Mouse (Mus musculus) forebrain, embryonic 10.5 days (tissue): Measurements from ENCODE around the gene AY074887. TPM values are rescaled to one million over a fixed set of nuclear protein-coding genes. Genes with fewer than 3 reads are reported as not detected.
"Not testable (repeated sequence)": the region's sequence is repeated elsewhere in the genome, so short reads cannot be mapped to it uniquely, and the experiment has no call there.

Experiments
- DNase-seq: peaks from one replicate; pipeline ENCODE4 v3.0.0-alpha.2; 2017; ENCODE audit warnings: low spot score; ENCODE audit errors: extremely low spot score
- H3K27ac ChIP-seq: fragments of 300-500 bp; sonication (generic); 2 replicates; pipeline ENCODE4 v1.5.1; 2016; ENCODE audit warnings: mild to moderate bottlenecking
- H3K27me3 ChIP-seq: fragments of 300-500 bp; sonication (generic); 2 replicates; pipeline ENCODE4 v1.6.1; 2016; ENCODE audit warnings: mild to moderate bottlenecking; ENCODE audit not compliant: poor library complexity, severe bottlenecking
- H3K36me3 ChIP-seq: fragments of 300-500 bp; sonication (generic); replicated peaks from 2 replicates; pipeline ENCODE4 v1.6.1; 2016; ENCODE audit warnings: mild to moderate bottlenecking, moderate library complexity
- H3K4me1 ChIP-seq: fragments of 300-500 bp; sonication (generic); 2 replicates; pipeline ENCODE4 v1.6.1; 2016
- H3K4me3 ChIP-seq: fragments of 300-500 bp; sonication (generic); 2 replicates; pipeline ENCODE4 v1.5.1; 2016; ENCODE audit warnings: mild to moderate bottlenecking, moderate library complexity
- H3K9me3 ChIP-seq: fragments of 300-500 bp; sonication (generic); 2 replicates; pipeline ENCODE4 v1.6.1; 2016; ENCODE audit warnings: mild to moderate bottlenecking, moderate library complexity
- WGBS: fragments of 180-500 bp; shearing (Covaris S2); methylation state at CpG from one replicate; pipeline ENCODE4 v1.1.7; 2016; 5-methylcytosine and 5-hydroxymethylcytosine counted together
- polyA plus RNA-seq: library from polyadenylated mRNA; unstranded; fragments of >200 nt; fragmentation: Nextera tagmentation; extraction: Ambion mirVana; gene quantifications from 2 replicates; pipeline ENCODE4 v1.2.1, GENCODE M21; 2016

AY074887 gene
- polyA plus RNA-seq, result 0.77 and 1.1 TPM in 2 replicates

GRCm38 (mm10) chr9:54950575-54951321 lies at the start of gene AY074887, which contains the start of gene Psma4:
Gene AY074887 (minus strand): TSS chr9:54950998.
Gene Psma4 (plus strand): TSS chr9:54950790.
- H3K4me1 ChIP-seq, result peaks cover 18% of the 10 kb centered on the region
- peak within 1 kb of the TSS; percentile 90 for H3K4me3 ChIP-seq
- H3K27me3 ChIP-seq, result no peaks in the 10 kb centered on the region
- DNase-seq, result peak; percentile 95
- no peaks in the 10 kb centered on the region for H3K9me3 ChIP-seq
- H3K27ac ChIP-seq, result peak within 1 kb of the TSS; percentile 94
- under 1% methylated on average over 65 of the region's 65 CpGs for WGBS
- H3K36me3 ChIP-seq, result peaks cover 37% of the 10 kb centered on the region

- Histone ChIP-seq H3K4me3 (no peak overlapping the region), H3K27me3 (peaks cover 4% of the 10 kb centered on the region; the same call in 1 of the 2 replicates), H3K9me3 (no peaks in the 10 kb centered on the region), H3K4me1 (peaks cover 3% of the 10 kb centered on the region; the same call in 1 of the 2 replicates), H3K36me3 (no peaks in the 10 kb centered on the region), H3K27ac (no peak overlapping the region)
- no peak for DNase-seq
- 94% methylated on average over 3 of the region's 3 CpGs for WGBS
These were observed 44.8 kb upstream of the AY074887 start for GRCm38 (mm10) chr9:54995645-54996044.

- DNase-seq, result no peak
- Histone ChIP-seq H3K27ac (no peak overlapping the region), H3K4me1 (peaks cover 3% of the 10 kb centered on the region; the same call in 1 of the 2 replicates), H3K4me3 (no peak overlapping the region), H3K36me3 (no peaks in the 10 kb centered on the region), H3K27me3 (peaks cover 4% of the 10 kb centered on the region; the same call in 1 of the 2 replicates), H3K9me3 (no peaks in the 10 kb centered on the region)
- WGBS, result 53% methylated on average over 3 of the region's 3 CpGs
These were observed 43.6 kb upstream of the AY074887 start for GRCm38 (mm10) chr9:54994381-54994780.

- H3K4me3 ChIP-seq, result no peak overlapping the region
- H3K4me1 ChIP-seq, result peaks cover 3% of the 10 kb centered on the region; the same call in 1 of the 2 replicates
- no peak for DNase-seq
- H3K9me3 ChIP-seq, result no peaks in the 10 kb centered on the region
- no peaks in the 10 kb centered on the region for H3K36me3 ChIP-seq
- no peak overlapping the region for H3K27ac ChIP-seq
- peaks cover 4% of the 10 kb centered on the region; the same call in 1 of the 2 replicates for H3K27me3 ChIP-seq
- 89% methylated on average over 3 of the region's 3 CpGs for WGBS
These were observed 39.6 kb upstream of the AY074887 start for GRCm38 (mm10) chr9:54990362-54990761.

GRCm38 (mm10) chr9:54982401-54982800 lies 31.6 kb upstream of the AY074887 start:
- Histone ChIP-seq H3K27me3 (peaks cover 63% of the 10 kb centered on the region), H3K36me3 (no peaks in the 10 kb centered on the region), H3K9me3 (no peaks in the 10 kb centered on the region), H3K4me3 (peak overlapping the region; percentile 70), H3K27ac (no peak overlapping the region), H3K4me1 (peaks cover 19% of the 10 kb centered on the region)
- DNase-seq, result no peak
- WGBS, result 5% methylated on average over 7 of the region's 7 CpGs

- H3K27ac ChIP-seq, result peak overlapping the region; percentile 68; the same call in 1 of the 2 replicates
- H3K36me3 ChIP-seq, result no peaks in the 10 kb centered on the region
- DNase-seq, result peak; percentile 65
- peaks cover 63% of the 10 kb centered on the region for H3K27me3 ChIP-seq
- WGBS, result under 1% methylated on average over 83 of the region's 85 CpGs
- peak overlapping the region; percentile 70 for H3K4me3 ChIP-seq
- no peaks in the 10 kb centered on the region for H3K9me3 ChIP-seq
- H3K4me1 ChIP-seq, result peaks cover 19% of the 10 kb centered on the region
These were observed 30.7 kb upstream of the AY074887 start for GRCm38 (mm10) chr9:54981291-54982191.

GRCm38 (mm10) chr9:54980674-54981073 lies 29.9 kb upstream of the AY074887 start, which contains the start of gene Chrna5:
Gene Chrna5 (plus strand): TSS chr9:54980880.
- Histone ChIP-seq H3K4me1 (peaks cover 19% of the 10 kb centered on the region), H3K27me3 (peaks cover 63% of the 10 kb centered on the region), H3K36me3 (no peaks in the 10 kb centered on the region), H3K9me3 (no peaks in the 10 kb centered on the region), H3K4me3 (peak within 1 kb of the TSS; percentile 70), H3K27ac (peak within 1 kb of the TSS; percentile 68; the same call in 1 of the 2 replicates)
- WGBS, result 73% methylated on average over 8 of the region's 8 CpGs
- no peak for DNase-seq

- H3K27me3 ChIP-seq, result no peaks in the 10 kb centered on the region
- H3K4me1 ChIP-seq, result 0 out of 2 replicates have a peak, but pooled peaks cover 3% of the 10 kb centered on the region
- H3K36me3 ChIP-seq, result no peaks in the 10 kb centered on the region
- no peak overlapping the region for H3K27ac ChIP-seq
- DNase-seq, result no peak
- 74% methylated on average over 8 of the region's 8 CpGs for WGBS
- H3K4me3 ChIP-seq, result no peak overlapping the region
- H3K9me3 ChIP-seq, result no peaks in the 10 kb centered on the region
These were observed 19.3 kb upstream of the AY074887 start for GRCm38 (mm10) chr9:54969972-54970637.

GRCm38 (mm10) chr9:54963669-54964068 lies 12.9 kb upstream of the AY074887 start:
- Histone ChIP-seq H3K9me3 (0 out of 2 replicates have a peak, but pooled peaks cover 4% of the 10 kb centered on the region), H3K4me3 (no peak overlapping the region)
- DNase-seq, result no peak

GRCm38 (mm10) chr9:54961059-54961458 lies 10.3 kb upstream of the AY074887 start:
- 91% methylated on average over 4 of the region's 4 CpGs for WGBS

More at GRCm38 (mm10) chr9:54963669-54964068, 12.9 kb upstream of the AY074887 start:
- no peaks in the 10 kb centered on the region for H3K27me3 ChIP-seq
- peaks cover 14% of the 10 kb centered on the region for H3K36me3 ChIP-seq
- H3K4me1 ChIP-seq, result no peaks in the 10 kb centered on the region
- no peak overlapping the region for H3K27ac ChIP-seq

GRCm38 (mm10) chr9:54950162-54950561 lies 636 bp downstream of the AY074887 start:
- H3K27me3 ChIP-seq, DNase-seq, H3K9me3 ChIP-seq: not testable (repeated sequence)
- WGBS, result 55% methylated on average over 8 of the region's 8 CpGs
- Histone ChIP-seq H3K4me3 (peak overlapping the region; percentile 90), H3K27ac (peak overlapping the region; percentile 94), H3K4me1 (peaks cover 18% of the 10 kb centered on the region), H3K36me3 (peaks cover 32% of the 10 kb centered on the region)

More at GRCm38 (mm10) chr9:54961059-54961458, 10.3 kb upstream of the AY074887 start:
- Histone ChIP-seq H3K4me3 (no peak overlapping the region), H3K9me3 (0 out of 2 replicates have a peak, but pooled peaks cover 4% of the 10 kb centered on the region), H3K27ac (no peak overlapping the region), H3K27me3 (no peaks in the 10 kb centered on the region), H3K36me3 (peaks cover 40% of the 10 kb centered on the region), H3K4me1 (no peaks in the 10 kb centered on the region)
- DNase-seq, result no peak

GRCm38 (mm10) chr9:54949465-54949864 lies 1.3 kb downstream of the AY074887 start:
- H3K4me3 ChIP-seq, result no peak overlapping the region
- H3K27me3 ChIP-seq, result no peaks in the 10 kb centered on the region
- peaks cover 25% of the 10 kb centered on the region for H3K36me3 ChIP-seq
- peaks cover 18% of the 10 kb centered on the region for H3K4me1 ChIP-seq
- H3K27ac ChIP-seq, result no peak overlapping the region
- no peaks in the 10 kb centered on the region for H3K9me3 ChIP-seq
- no peak for DNase-seq
